Mouse (Mus musculus) ES-Bruce4 (cell line): Measurements from ENCODE around the gene Vipas39. TPM values are rescaled to one million over a fixed set of nuclear protein-coding genes. Genes with fewer than 3 reads are reported as not detected.

Experiments
- H3K27ac ChIP-seq: 2 replicates; pipeline ENCODE4 v1.5.1; 2012; ENCODE audit warnings: low read length, inconsistent platforms; ENCODE audit not compliant: insufficient read depth
- H3K27me3 ChIP-seq: 2 replicates; pipeline ENCODE4 v1.6.1; 2012; ENCODE audit warnings: mild to moderate bottlenecking, low read length, inconsistent platforms; ENCODE audit not compliant: control insufficient read depth, poor library complexity, insufficient read depth, severe bottlenecking
- H3K36me3 ChIP-seq: 2 replicates; pipeline ENCODE4 v1.6.1; 2012; ENCODE audit warnings: inconsistent platforms, mild to moderate bottlenecking, low read length, moderate library complexity; ENCODE audit not compliant: control insufficient read depth, poor library complexity, insufficient read depth, severe bottlenecking
- H3K4me1 ChIP-seq: one replicate; pipeline ENCODE4 v1.8.1; 2011; ENCODE audit warnings: low read length; ENCODE audit not compliant: control insufficient read depth, insufficient read depth
- H3K4me3 ChIP-seq: 2 replicates; pipeline ENCODE4 v1.5.1; 2011; ENCODE audit warnings: low read depth, mild to moderate bottlenecking, low read length
- H3K9ac ChIP-seq: 2 replicates; pipeline ENCODE4 v1.6.1; 2012; ENCODE audit warnings: low read depth, mild to moderate bottlenecking, inconsistent platforms; ENCODE audit not compliant: poor library complexity, severe bottlenecking
- H3K9me3 ChIP-seq: replicated peaks from 2 replicates; pipeline ENCODE4 v1.6.1; 2012; ENCODE audit warnings: mild to moderate bottlenecking, low read length, inconsistent platforms; ENCODE audit not compliant: control insufficient read depth, poor library complexity, insufficient read depth, severe bottlenecking
- CTCF ChIP-seq: IDR thresholded peaks from one replicate; pipeline ENCODE4 v1.8.1; 2011; ENCODE audit warnings: low read depth, low read length
- EP300 ChIP-seq: IDR thresholded peaks from 2 replicates; pipeline ENCODE4 v1.6.1; 2011; ENCODE audit warnings: low read depth, low read length; ENCODE audit not compliant: insufficient read depth
- POLR2A ChIP-seq: IDR thresholded peaks from one replicate; pipeline ENCODE4 v1.8.1; 2011; ENCODE audit warnings: low read length; ENCODE audit not compliant: insufficient read depth
- polyA plus RNA-seq: library from polyadenylated mRNA; stranded (reverse); fragments of >200 nt; gene quantifications from 2 replicates; pipeline ENCODE4 v1.2.4, GENCODE M21; 2011; ENCODE audit warnings: low read depth; ENCODE audit not compliant: missing spikeins, insufficient read depth, insufficient read length

Gene Vipas39
- polyA plus RNA-seq, 1 experiment, result 33.8 TPM

DNA sequence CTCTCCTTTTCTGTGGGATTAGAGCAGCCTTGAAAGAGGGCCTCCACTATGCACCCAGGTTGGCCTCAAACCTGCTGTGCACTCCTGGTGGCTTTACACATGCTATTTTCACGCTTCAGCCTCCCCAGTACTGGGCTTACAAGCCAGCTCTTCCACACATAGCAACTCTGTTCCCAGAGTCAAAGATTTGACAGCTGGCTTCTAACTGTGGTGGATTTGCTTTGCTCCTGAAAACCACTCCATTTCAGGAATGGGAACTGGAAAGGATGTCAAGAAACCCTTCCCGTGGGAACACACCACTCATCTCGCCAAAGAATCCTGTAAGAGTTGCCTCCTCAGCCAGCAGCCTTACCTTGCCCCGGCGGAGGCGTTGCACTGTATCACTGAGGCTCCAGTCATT is 12.2 kb downstream of the Vipas39 start:
- Histone ChIP-seq H3K27ac (no peak overlapping the region), H3K9ac (no peak overlapping the region), H3K9me3 (no peaks in the 10 kb centered on the region), H3K4me3 (no peak overlapping the region), H3K27me3 (no peaks in the 10 kb centered on the region), H3K36me3 (peaks cover 23% of the 10 kb centered on the region), H3K4me1 (no peaks in the 10 kb centered on the region)
- TF ChIP-seq EP300 (no peak), CTCF (no peak), POLR2A (no peak)

- Histone ChIP-seq H3K27ac (no peak overlapping the region), H3K4me1 (no peaks in the 10 kb centered on the region), H3K9me3 (no peaks in the 10 kb centered on the region), H3K36me3 (peaks cover 23% of the 10 kb centered on the region), H3K27me3 (no peaks in the 10 kb centered on the region), H3K9ac (no peak overlapping the region), H3K4me3 (no peak overlapping the region)
- TF ChIP-seq POLR2A (no peak), EP300 (no peak), CTCF (no peak)
Observed at GRCm38 (mm10) chr12:87250161-87250560, 15.9 kb downstream of the Vipas39 start.

- no peak within 1 kb of the TSS for H3K27ac ChIP-seq
- no peak within 1 kb of the TSS for H3K4me3 ChIP-seq
- peaks cover 19% of the 10 kb centered on the region for H3K36me3 ChIP-seq
- H3K27me3 ChIP-seq, result no peaks in the 10 kb centered on the region
- TF ChIP-seq EP300 (no peak), CTCF (no peak)
- H3K9ac ChIP-seq, result no peak within 1 kb of the TSS
- no peaks in the 10 kb centered on the region for H3K4me1 ChIP-seq
- H3K9me3 ChIP-seq, result no peaks in the 10 kb centered on the region; the same call in 1 of the 2 replicates
Observed at GRCm38 (mm10) chr12:87238632-87239031, 27.4 kb downstream of the Vipas39 start, which contains the start of gene Noxred1. Gene Noxred1, minus strand, starts transcription at chr12:87238732.

DNA sequence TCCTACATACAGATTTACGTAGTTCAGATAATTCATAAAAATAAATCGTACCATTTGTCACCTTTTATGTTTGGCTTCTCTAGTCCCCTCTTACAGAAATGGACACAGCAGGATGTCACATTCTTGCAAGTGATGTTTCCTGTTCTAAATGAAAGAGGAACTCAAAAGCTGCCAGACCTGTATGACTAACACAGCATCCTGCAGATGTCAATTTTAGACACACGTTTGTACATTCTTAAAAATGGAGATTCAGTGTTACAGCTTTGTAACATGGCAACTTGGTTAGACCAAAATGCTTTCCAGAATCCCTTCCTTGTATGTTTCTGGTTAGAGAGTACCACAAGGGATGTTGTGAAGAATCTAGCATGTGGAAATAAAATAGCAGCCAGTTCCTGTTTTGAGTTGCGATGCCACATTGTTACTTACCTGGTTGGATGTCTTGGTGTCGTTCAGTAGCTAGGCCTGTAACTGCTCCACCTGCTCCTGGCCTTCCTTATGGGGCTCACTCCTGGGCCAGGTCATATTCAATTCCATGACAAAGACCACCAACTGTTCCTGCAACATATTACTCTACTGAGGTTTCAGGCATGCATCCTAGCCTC is 29.1 kb downstream of the Vipas39 start:
- TF ChIP-seq CTCF (no peak), POLR2A (no peak), EP300 (no peak)

GRCm38 (mm10) chr12:87230379-87230895 is 35.6 kb downstream of the Vipas39 start:
- Histone ChIP-seq H3K4me3 (no peak overlapping the region), H3K27me3 (no peaks in the 10 kb centered on the region), H3K9me3 (no peaks in the 10 kb centered on the region), H3K4me1 (peaks cover 3% of the 10 kb centered on the region), H3K27ac (no peak overlapping the region), H3K9ac (no peak overlapping the region), H3K36me3 (no peaks in the 10 kb centered on the region)
- no peak for TF ChIP-seq POLR2A
- TF ChIP-seq EP300, result no peak
- no peak for TF ChIP-seq CTCF

More for the DNA sequence above, 29.1 kb downstream of the Vipas39 start:
- Histone ChIP-seq H3K36me3 (peaks cover 18% of the 10 kb centered on the region), H3K27me3 (no peaks in the 10 kb centered on the region), H3K9ac (no peak overlapping the region), H3K27ac (no peak overlapping the region), H3K4me3 (no peak overlapping the region), H3K9me3 (no peaks in the 10 kb centered on the region; the same call in 1 of the 2 replicates), H3K4me1 (no peaks in the 10 kb centered on the region)

DNA sequence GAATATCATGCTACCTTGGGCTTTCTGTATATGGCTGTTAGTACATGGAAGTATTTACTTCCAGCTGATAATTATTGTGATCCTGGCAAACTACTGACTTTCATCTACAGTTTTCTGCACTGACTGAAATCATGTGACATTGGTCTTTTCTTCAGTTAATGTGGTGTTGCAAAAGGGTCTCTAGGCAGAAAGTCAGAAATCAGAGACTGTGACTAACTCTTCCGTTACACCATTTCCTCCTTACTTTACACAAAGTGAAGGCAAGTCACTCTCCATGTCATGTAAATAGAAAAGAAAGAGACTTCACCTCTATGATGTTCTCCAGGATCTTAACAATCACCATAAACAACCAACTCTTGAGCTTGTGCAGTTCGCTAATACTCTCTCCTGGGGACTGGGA is 36.4 kb downstream of the Vipas39 start:
- TF ChIP-seq POLR2A (no peak), EP300 (no peak), CTCF (no peak)
- no peaks in the 10 kb centered on the region for H3K27me3 ChIP-seq
- H3K9ac ChIP-seq, result no peak overlapping the region
- H3K4me1 ChIP-seq, result peaks cover 3% of the 10 kb centered on the region
- H3K36me3 ChIP-seq, result no peaks in the 10 kb centered on the region
- H3K9me3 ChIP-seq, result no peaks in the 10 kb centered on the region
- no peak overlapping the region for H3K27ac ChIP-seq
- H3K4me3 ChIP-seq, result no peak overlapping the region
